Mouse (Mus musculus): ENCODE results near the gene Mfsd4b5. TPM values are rescaled to one million over a fixed set of nuclear protein-coding genes. Genes with fewer than 3 reads are reported as not detected.

The Mfsd4b5 gene
- polyA plus RNA-seq (2016; fragmentation: Nextera tagmentation; extraction: Ambion mirVana), result not detected in 2 replicates

DNA sequence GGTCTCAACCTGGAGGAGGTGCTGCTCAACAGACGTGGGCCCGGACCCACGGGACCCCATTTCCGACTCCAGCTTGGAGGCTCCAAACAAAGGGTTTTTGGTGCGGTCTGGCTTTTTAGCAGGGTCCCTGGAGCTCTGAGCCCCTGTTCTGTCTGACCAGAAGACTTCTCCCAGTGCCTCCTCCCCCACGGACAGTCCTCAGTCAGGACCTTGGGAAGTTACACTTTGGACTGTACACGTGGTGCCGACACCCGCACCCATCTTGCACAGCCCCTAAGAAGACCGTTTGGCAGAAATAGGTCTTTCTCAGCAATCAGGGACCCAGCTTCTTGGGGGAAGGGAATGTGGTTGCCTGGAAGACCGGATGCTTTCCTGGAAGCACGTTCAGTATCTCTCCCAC, at the start of gene Mfsd4b5:
Gene Mfsd4b5, minus strand, starts transcription at position 181 of the 400 bp plus-strand sequence.
- WGBS, result 92% methylated on average over 12 of the region's 12 CpGs
- no peak for DNase-seq (ENCODE audit: low spot score)
- H3K27ac ChIP-seq, result no peak within 1 kb of the TSS
- H3K9me3 ChIP-seq, result no peaks in the 10 kb centered on the region
- H3K36me3 ChIP-seq, result no peaks in the 10 kb centered on the region
- no peaks in the 10 kb centered on the region for H3K4me1 ChIP-seq (replicated peaks)
- no peak within 1 kb of the TSS for H3K4me3 ChIP-seq
- H3K27me3 ChIP-seq (ENCODE audit: insufficient read depth, poor library complexity, severe bottlenecking), result no peaks in the 10 kb centered on the region

- DNase-seq (ENCODE audit: low spot score), result no peak
- Histone ChIP-seq H3K27me3 (ENCODE audit: insufficient read depth, poor library complexity, severe bottlenecking) (no peaks in the 10 kb centered on the region), H3K4me1 (replicated peaks) (no peaks in the 10 kb centered on the region), H3K9me3 (no peaks in the 10 kb centered on the region), H3K36me3 (no peaks in the 10 kb centered on the region), H3K27ac (no peak overlapping the region), H3K4me3 (no peak overlapping the region)
- 95% methylated on average over 6 of the region's 6 CpGs for WGBS
Observed at GRCm38 (mm10) chr10:40034956-40035355, 48.5 kb upstream of the Mfsd4b5 start.

GRCm38 (mm10) chr10:40032897-40033296, 46.5 kb upstream of the Mfsd4b5 start:
- no peak overlapping the region for H3K4me3 ChIP-seq
- no peaks in the 10 kb centered on the region for H3K27me3 ChIP-seq (ENCODE audit: insufficient read depth, poor library complexity, severe bottlenecking)
- H3K4me1 ChIP-seq (replicated peaks), result no peaks in the 10 kb centered on the region
- H3K9me3 ChIP-seq, result no peaks in the 10 kb centered on the region
- H3K27ac ChIP-seq, result no peak overlapping the region
- WGBS, result 91% methylated on average over 2 of the region's 2 CpGs
- DNase-seq (ENCODE audit: low spot score), result no peak
- no peaks in the 10 kb centered on the region for H3K36me3 ChIP-seq

DNA sequence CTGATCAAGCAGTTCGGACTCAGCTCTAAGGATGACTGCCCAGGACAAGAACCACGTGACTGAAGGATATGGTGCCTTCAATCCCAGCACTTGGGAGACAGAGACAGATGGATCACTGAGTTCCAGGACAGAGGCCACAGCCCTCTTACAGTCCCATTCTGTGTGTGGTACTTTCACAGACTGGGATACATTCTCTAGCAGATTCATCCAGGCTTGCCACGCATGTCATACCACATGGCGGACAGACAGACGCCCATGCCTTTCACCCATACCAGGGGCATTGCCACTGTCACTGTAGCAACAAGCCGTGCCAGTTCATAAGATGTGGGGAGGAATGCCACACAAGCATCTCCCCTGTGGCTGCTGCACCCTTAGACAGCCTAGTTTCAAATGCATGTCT, 44.3 kb upstream of the Mfsd4b5 start:
- no peak overlapping the region for H3K4me3 ChIP-seq
- WGBS, result 93% methylated on average over 6 of the region's 6 CpGs

GRCm38 (mm10) chr10:40029610-40030009, 43.2 kb upstream of the Mfsd4b5 start:
- H3K36me3 ChIP-seq, result no peaks in the 10 kb centered on the region
- peaks cover 9% of the 10 kb centered on the region for H3K4me1 ChIP-seq (replicated peaks)
- DNase-seq (ENCODE audit: low spot score), result no peak
- WGBS, result 87% methylated on average over 2 of the region's 2 CpGs
- H3K27me3 ChIP-seq (ENCODE audit: insufficient read depth, poor library complexity, severe bottlenecking), result no peaks in the 10 kb centered on the region
- no peak overlapping the region for H3K4me3 ChIP-seq
- peaks cover 5% of the 10 kb centered on the region; the same call in 1 of the 2 replicates for H3K9me3 ChIP-seq
- no peak overlapping the region for H3K27ac ChIP-seq

More for the DNA sequence above, 44.3 kb upstream of the Mfsd4b5 start:
- Histone ChIP-seq H3K4me1 (replicated peaks) (no peaks in the 10 kb centered on the region), H3K27ac (no peak overlapping the region), H3K27me3 (ENCODE audit: insufficient read depth, poor library complexity, severe bottlenecking) (no peaks in the 10 kb centered on the region), H3K36me3 (no peaks in the 10 kb centered on the region), H3K9me3 (peaks cover 5% of the 10 kb centered on the region; the same call in 1 of the 2 replicates)
- DNase-seq (ENCODE audit: low spot score), result no peak

GRCm38 (mm10) chr10:40028091-40028490, 41.6 kb upstream of the Mfsd4b5 start:
- Histone ChIP-seq H3K27me3 (ENCODE audit: insufficient read depth, poor library complexity, severe bottlenecking) (peaks cover 14% of the 10 kb centered on the region), H3K4me1 (replicated peaks) (peaks cover 17% of the 10 kb centered on the region), H3K27ac (no peak overlapping the region), H3K4me3 (no peak overlapping the region), H3K9me3 (peaks cover 5% of the 10 kb centered on the region; the same call in 1 of the 2 replicates), H3K36me3 (no peaks in the 10 kb centered on the region)
- DNase-seq (ENCODE audit: low spot score), result no peak
- 87% methylated on average over 8 of the region's 8 CpGs for WGBS

- H3K36me3 ChIP-seq, result no peaks in the 10 kb centered on the region
- no peak overlapping the region for H3K27ac ChIP-seq
- DNase-seq (ENCODE audit: low spot score), result no peak
- peaks cover 5% of the 10 kb centered on the region; the same call in 1 of the 2 replicates for H3K9me3 ChIP-seq
- peaks cover 17% of the 10 kb centered on the region for H3K4me1 ChIP-seq (replicated peaks)
- no peak overlapping the region for H3K4me3 ChIP-seq
- peaks cover 21% of the 10 kb centered on the region for H3K27me3 ChIP-seq (ENCODE audit: insufficient read depth, poor library complexity, severe bottlenecking)
- WGBS, result 92% methylated on average over 5 of the region's 5 CpGs
Observed at GRCm38 (mm10) chr10:40026546-40026945, 40.1 kb upstream of the Mfsd4b5 start.

- 66% methylated on average over 8 of the region's 8 CpGs for WGBS
- peaks cover 5% of the 10 kb centered on the region; the same call in 1 of the 2 replicates for H3K9me3 ChIP-seq
- no peaks in the 10 kb centered on the region for H3K36me3 ChIP-seq
- peaks cover 17% of the 10 kb centered on the region for H3K4me1 ChIP-seq (replicated peaks)
- DNase-seq (ENCODE audit: low spot score), result no peak
- peaks cover 22% of the 10 kb centered on the region for H3K27me3 ChIP-seq (ENCODE audit: insufficient read depth, poor library complexity, severe bottlenecking)
- peak overlapping the region; percentile 70 for H3K4me3 ChIP-seq
- peak overlapping the region; percentile 84 for H3K27ac ChIP-seq
Observed at GRCm38 (mm10) chr10:40025560-40025959, 39.1 kb upstream of the Mfsd4b5 start.

GRCm38 (mm10) chr10:40024554-40025428, 38.3 kb upstream of the Mfsd4b5 start, which contains the start of gene Mfsd4b1:
Gene Mfsd4b1, minus strand, starts transcription at chr10:40025268.
- Histone ChIP-seq H3K9me3 (peaks cover 5% of the 10 kb centered on the region; the same call in 1 of the 2 replicates), H3K36me3 (no peaks in the 10 kb centered on the region), H3K27me3 (ENCODE audit: insufficient read depth, poor library complexity, severe bottlenecking) (peaks cover 25% of the 10 kb centered on the region), H3K4me1 (replicated peaks) (peaks cover 17% of the 10 kb centered on the region), H3K27ac (peak within 1 kb of the TSS; percentile 84), H3K4me3 (peak within 1 kb of the TSS; percentile 70)
- 2% methylated on average over 46 of the region's 46 CpGs for WGBS
- peak; percentile 90 for DNase-seq (ENCODE audit: low spot score)

- Histone ChIP-seq H3K27ac (no peak overlapping the region), H3K9me3 (no peaks in the 10 kb centered on the region), H3K4me1 (replicated peaks) (peaks cover 15% of the 10 kb centered on the region), H3K4me3 (no peak overlapping the region), H3K27me3 (ENCODE audit: insufficient read depth, poor library complexity, severe bottlenecking) (peaks cover 25% of the 10 kb centered on the region), H3K36me3 (no peaks in the 10 kb centered on the region)
- DNase-seq (ENCODE audit: low spot score), result no peak
- 65% methylated on average over 2 of the region's 2 CpGs for WGBS
Observed at GRCm38 (mm10) chr10:40020401-40020800, 34.0 kb upstream of the Mfsd4b5 start.

DNA sequence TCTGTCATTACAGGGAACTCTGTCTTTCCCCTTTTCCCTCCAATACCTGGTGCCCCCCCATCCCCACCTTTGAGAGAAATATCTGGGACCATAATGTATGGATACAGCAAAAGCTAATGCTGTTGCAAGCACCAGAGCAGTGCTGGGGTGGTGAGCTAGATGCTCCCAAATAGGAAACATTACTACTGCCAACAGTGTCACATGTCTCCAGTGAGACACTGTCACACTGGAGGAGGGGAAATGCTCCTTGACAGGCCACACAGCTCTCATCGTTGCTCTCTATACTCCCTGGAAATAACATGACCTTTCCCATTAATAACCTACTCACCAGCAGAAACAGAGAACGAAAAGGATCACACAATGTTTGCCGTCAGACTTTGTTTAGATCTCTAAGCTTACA, 33.0 kb upstream of the Mfsd4b5 start:
- 72% methylated on average over 3 of the region's 3 CpGs for WGBS
- no peaks in the 10 kb centered on the region for H3K9me3 ChIP-seq
- H3K27ac ChIP-seq, result no peak overlapping the region
- no peaks in the 10 kb centered on the region for H3K36me3 ChIP-seq
- no peak for DNase-seq (ENCODE audit: low spot score)
- H3K4me3 ChIP-seq, result no peak overlapping the region
- peaks cover 6% of the 10 kb centered on the region for H3K4me1 ChIP-seq (replicated peaks)
- peaks cover 25% of the 10 kb centered on the region for H3K27me3 ChIP-seq (ENCODE audit: insufficient read depth, poor library complexity, severe bottlenecking)

DNA sequence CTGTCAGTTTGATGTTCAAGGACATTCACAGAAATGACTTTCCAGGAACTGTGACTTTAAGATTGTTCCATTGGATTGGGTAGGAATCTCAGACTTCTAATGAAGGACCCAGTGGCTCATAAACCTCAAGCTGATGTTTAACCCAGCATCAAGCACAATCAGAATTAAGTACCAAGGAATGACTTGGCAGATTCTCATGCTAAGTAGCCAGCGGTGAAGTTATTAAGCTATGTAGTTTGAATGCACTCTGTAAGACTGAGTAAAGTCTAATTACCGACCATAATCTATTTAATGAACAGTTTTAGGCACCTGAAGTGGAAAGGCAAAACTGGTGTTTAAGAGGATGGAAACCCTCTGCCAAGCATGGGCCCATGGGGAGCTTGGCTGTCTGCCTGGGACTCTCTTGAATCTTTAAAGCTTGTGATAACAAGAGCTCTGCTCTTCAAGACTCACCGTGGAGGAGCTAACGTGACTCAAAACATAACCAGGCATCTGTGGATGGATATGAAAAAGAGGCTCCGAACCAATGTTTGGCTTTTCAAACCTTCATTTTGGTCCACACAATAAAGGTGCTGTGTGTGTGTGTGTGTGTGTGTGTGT, 31.9 kb upstream of the Mfsd4b5 start:
- Histone ChIP-seq H3K9me3 (0 out of 2 replicates have a peak, but pooled peaks cover 4% of the 10 kb centered on the region), H3K36me3 (no peaks in the 10 kb centered on the region), H3K27ac (no peak overlapping the region), H3K27me3 (ENCODE audit: insufficient read depth, poor library complexity, severe bottlenecking) (peaks cover 13% of the 10 kb centered on the region), H3K4me1 (replicated peaks) (no peaks in the 10 kb centered on the region), H3K4me3 (no peak overlapping the region)
- DNase-seq (ENCODE audit: low spot score), result no peak
- WGBS, result 90% methylated on average over 5 of the region's 5 CpGs

DNA sequence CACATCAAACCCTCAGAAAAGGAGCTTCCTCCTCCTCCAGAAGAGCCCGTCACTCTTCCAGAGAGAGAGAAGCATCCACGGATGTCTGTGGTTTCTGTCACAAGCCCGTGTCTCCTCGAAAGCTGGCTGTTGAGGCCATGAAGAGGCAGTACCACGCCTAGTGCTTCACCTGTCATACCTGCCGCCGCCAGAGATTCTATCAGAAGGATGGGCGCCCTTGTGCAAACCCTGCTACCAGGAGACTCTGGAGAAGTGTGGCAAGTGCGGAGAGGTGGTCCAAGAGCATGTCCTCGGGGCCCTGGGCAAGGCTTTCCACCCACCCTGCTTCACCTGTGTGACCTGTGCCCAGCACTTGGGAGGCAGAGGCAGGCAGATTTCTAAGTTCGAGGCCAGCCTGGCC, 23.1 kb upstream of the Mfsd4b5 start:
- Histone ChIP-seq H3K9me3 (0 out of 2 replicates have a peak, but pooled peaks cover 4% of the 10 kb centered on the region), H3K4me3 (no peak overlapping the region), H3K27ac (no peak overlapping the region), H3K27me3 (ENCODE audit: insufficient read depth, poor library complexity, severe bottlenecking) (no peaks in the 10 kb centered on the region), H3K4me1 (replicated peaks) (peaks cover 7% of the 10 kb centered on the region; the same call in 1 of the 2 replicates), H3K36me3 (no peaks in the 10 kb centered on the region)
- no peak for DNase-seq (ENCODE audit: low spot score)
- WGBS, result 81% methylated on average over 11 of the region's 11 CpGs
